Mouse (Mus musculus) midbrain, postnatal 0 days (tissue): ENCODE results near the gene Slc25a43. TPM values are rescaled to one million over a fixed set of nuclear protein-coding genes. Genes with fewer than 3 reads are reported as not detected.

ENCODE experiments used
- ATAC-seq: fragments of 200-750 bp; cut with Nextera tagmentation; 2 replicates; pipeline ENCODE4 v1.8.0; 2017; ENCODE audit warnings: moderate number of reproducible peaks, mild to moderate bottlenecking, moderate TSS enrichment, moderate library complexity; ENCODE audit not compliant: low FRiP score
- DNase-seq: peaks from one replicate; pipeline ENCODE4 v3.0.0-alpha.2; 2015; ENCODE audit warnings: low spot score
- H3K27ac ChIP-seq: fragments of 300-500 bp; sonication (generic); 2 replicates; pipeline ENCODE4 v1.5.1; 2014; ENCODE audit warnings: low read depth, mild to moderate bottlenecking, low read length, mixed read lengths
- H3K27me3 ChIP-seq: fragments of 300-500 bp; sonication (generic); 2 replicates; pipeline ENCODE4 v1.6.1; 2014; ENCODE audit warnings: low read length, control low read depth, mixed read lengths; ENCODE audit not compliant: insufficient read depth
- H3K36me3 ChIP-seq: fragments of 300-500 bp; sonication (generic); 2 replicates; pipeline ENCODE4 v1.6.1; 2014; ENCODE audit warnings: low read length, control low read depth, mixed read lengths; ENCODE audit not compliant: insufficient read depth
- H3K4me1 ChIP-seq: fragments of 300-500 bp; sonication (generic); 2 replicates; pipeline ENCODE4 v1.6.1; 2014; ENCODE audit warnings: mild to moderate bottlenecking, control low read depth, antibody characterized with exemption, low read length, mixed read lengths; ENCODE audit not compliant: insufficient read depth
- H3K4me2 ChIP-seq: fragments of 300-500 bp; sonication (generic); 2 replicates; pipeline ENCODE4 v1.6.1; 2014; ENCODE audit warnings: low read depth, mild to moderate bottlenecking, low read length, mixed read lengths; ENCODE audit not compliant: poor library complexity, severe bottlenecking
- H3K4me3 ChIP-seq: fragments of 300-500 bp; sonication (generic); 2 replicates; pipeline ENCODE4 v1.5.1; 2014; ENCODE audit warnings: low read depth, mild to moderate bottlenecking, low read length, moderate library complexity
- H3K9ac ChIP-seq: fragments of 300-500 bp; sonication (generic); replicated peaks from 2 replicates; pipeline ENCODE4 v1.6.1; 2014; ENCODE audit warnings: mild to moderate bottlenecking, low read length, moderate library complexity, mixed read lengths; ENCODE audit not compliant: poor library complexity, severe bottlenecking
- H3K9me3 ChIP-seq: fragments of 300-500 bp; sonication (generic); 2 replicates; pipeline ENCODE4 v1.6.1; 2016; ENCODE audit warnings: low read length, control low read depth
- CTCF ChIP-seq: IDR thresholded peaks from 2 replicates; pipeline ENCODE4 v1.5.1; 2016; ENCODE audit warnings: antibody characterized with exemption, mild to moderate bottlenecking
- WGBS: fragments of 180-500 bp; shearing (Covaris S2); extraction: QIAGEN DNeasy Blood & Tissue Kit; methylation state at CpG from one replicate; pipeline ENCODE4 v1.1.7; 2014; 5-methylcytosine and 5-hydroxymethylcytosine counted together
- polyA plus RNA-seq: library from polyadenylated mRNA; unstranded; fragments of >200 nt; fragmentation: Nextera tagmentation; extraction: Ambion mirVana; gene quantifications from 2 replicates; pipeline ENCODE4 v1.2.1, GENCODE M21; 2015
- total RNA-seq: library from RNA; depleted of rRNA; stranded (reverse); fragments of >200 nt; gene quantifications from 2 replicates; pipeline ENCODE4 v1.2.3, GENCODE M21; 2014

Slc25a43 gene
- total and polyA plus RNA-seq, 2 experiments from 2014 or later = 0.44 to 0.73 TPM

- ATAC-seq (no peak), DNase-seq (no peak)
- no peak overlapping the region for H3K4me3 ChIP-seq
- H3K27me3 ChIP-seq = no peaks in the 10 kb centered on the region
- H3K36me3 ChIP-seq = no peaks in the 10 kb centered on the region
- H3K9me3 ChIP-seq = no peaks in the 10 kb centered on the region
- WGBS = 90% methylated on average over 4 of the region's 4 CpGs
- no peak overlapping the region for H3K9ac ChIP-seq
- no peaks in the 10 kb centered on the region for H3K4me1 ChIP-seq
- H3K27ac ChIP-seq = no peak overlapping the region
- no peak overlapping the region for H3K4me2 ChIP-seq
- no peak for TF ChIP-seq CTCF
These were observed 71.6 kb downstream of the Slc25a43 start for GRCm38 (mm10) chrX:36815022-36815421.

GRCm38 (mm10) chrX:36815439-36815838, 72.0 kb downstream of the Slc25a43 start:
- TF ChIP-seq CTCF = no peak
- 80% methylated on average over 2 of the region's 4 CpGs for WGBS
- no peaks in the 10 kb centered on the region for H3K36me3 ChIP-seq
- ATAC-seq (no peak), DNase-seq (no peak)
- no peak overlapping the region for H3K4me3 ChIP-seq
- H3K4me1 ChIP-seq = no peaks in the 10 kb centered on the region
- no peak overlapping the region for H3K27ac ChIP-seq
- no peak overlapping the region for H3K4me2 ChIP-seq
- H3K9me3 ChIP-seq = no peaks in the 10 kb centered on the region
- no peak overlapping the region for H3K9ac ChIP-seq
- no peaks in the 10 kb centered on the region for H3K27me3 ChIP-seq

GRCm38 (mm10) chrX:36816368-36816899, 73.0 kb downstream of the Slc25a43 start:
- no peaks in the 10 kb centered on the region for H3K4me1 ChIP-seq
- TF ChIP-seq CTCF = no peak
- no peaks in the 10 kb centered on the region for H3K9me3 ChIP-seq
- no peaks in the 10 kb centered on the region for H3K27me3 ChIP-seq
- WGBS = 34% methylated on average over 8 of the region's 8 CpGs
- ATAC-seq = peak; percentile 14
- H3K9ac ChIP-seq = no peak overlapping the region
- no peak for DNase-seq
- no peak overlapping the region for H3K27ac ChIP-seq
- no peaks in the 10 kb centered on the region for H3K36me3 ChIP-seq
- H3K4me3 ChIP-seq = no peak overlapping the region
- H3K4me2 ChIP-seq = no peak overlapping the region

- no peak overlapping the region for H3K9ac ChIP-seq
- H3K27me3 ChIP-seq = no peaks in the 10 kb centered on the region
- no peaks in the 10 kb centered on the region for H3K9me3 ChIP-seq
- H3K27ac ChIP-seq = 0 out of 2 replicates have a peak overlapping the region, but pooled peaks have one; percentile 26
- 11% methylated on average over 10 of the region's 10 CpGs for WGBS
- TF ChIP-seq CTCF = no peak
- H3K36me3 ChIP-seq = no peaks in the 10 kb centered on the region
- no peaks in the 10 kb centered on the region for H3K4me1 ChIP-seq
- peak overlapping the region; percentile 37 for H3K4me2 ChIP-seq
- DNase-seq (peak; percentile 47), ATAC-seq (peak; percentile 75)
- H3K4me3 ChIP-seq = peak overlapping the region; percentile 10; the same call in 1 of the 2 replicates
These were observed 73.5 kb downstream of the Slc25a43 start for GRCm38 (mm10) chrX:36816953-36817441.

- TF ChIP-seq CTCF = no peak
- 75% methylated on average over 4 of the region's 4 CpGs for WGBS
- Histone ChIP-seq H3K4me2 (no peak overlapping the region), H3K36me3 (no peaks in the 10 kb centered on the region), H3K4me1 (no peaks in the 10 kb centered on the region), H3K9ac (no peak overlapping the region), H3K9me3 (no peaks in the 10 kb centered on the region), H3K27ac (no peak overlapping the region), H3K4me3 (no peak overlapping the region), H3K27me3 (no peaks in the 10 kb centered on the region)
- ATAC-seq (no peak), DNase-seq (no peak)
These were observed 76.1 kb downstream of the Slc25a43 start for GRCm38 (mm10) chrX:36819575-36819974.

- no peak overlapping the region for H3K9ac ChIP-seq
These were observed 76.7 kb downstream of the Slc25a43 start for GRCm38 (mm10) chrX:36820201-36820600.

More at GRCm38 (mm10) chrX:36820201-36820600, 76.7 kb downstream of the Slc25a43 start:
- H3K27me3 ChIP-seq = no peaks in the 10 kb centered on the region
- peak; percentile 62 for DNase-seq
- no peak overlapping the region for H3K4me2 ChIP-seq
- H3K4me1 ChIP-seq = no peaks in the 10 kb centered on the region
- no peak for ATAC-seq
- 20% methylated on average over 4 of the region's 4 CpGs for WGBS
- H3K4me3 ChIP-seq = no peak overlapping the region
- H3K36me3 ChIP-seq = no peaks in the 10 kb centered on the region
- TF ChIP-seq CTCF = peak; percentile 66
- no peaks in the 10 kb centered on the region for H3K9me3 ChIP-seq
- H3K27ac ChIP-seq = no peak overlapping the region
